ENCODE assay signal across 33 mouse cellular contexts in the genomic region with DNA sequence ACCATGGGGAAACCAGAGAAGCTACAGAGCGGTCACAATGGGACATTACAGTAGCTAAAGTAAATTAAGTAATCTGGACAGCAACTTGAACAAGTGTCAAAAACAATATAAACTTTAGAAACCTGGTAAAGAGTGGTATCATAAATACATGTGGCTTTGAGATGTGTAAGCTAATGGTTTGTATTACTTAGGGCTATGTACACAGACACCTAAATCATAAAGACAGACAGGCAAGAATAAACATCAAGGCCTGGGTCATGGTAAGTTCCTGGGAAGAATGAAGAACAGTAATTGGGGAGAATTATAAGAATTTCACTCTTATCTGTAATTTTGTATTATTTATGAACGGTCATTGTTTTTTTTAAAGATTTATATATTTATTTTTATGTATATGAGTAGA.
"Had no signal": no experiment of that assay in that cellular context is flagged by ENCODE, and none has a peak within 500 bp of the region (broad histone marks: within the 10 kb centered on the region; RNA-seq: fewer than 3 reads in every experiment).

No protein-coding gene starts in this region.

- H3K27me3 ChIP-seq: heart, embryonic 12.5 days; heart, embryonic 13.5 days; heart, embryonic 15.5 days; hindbrain, embryonic 12.5 days; hindbrain, embryonic 13.5 days; hindbrain, embryonic 15.5 days; intestine, embryonic 15.5 days; kidney, embryonic 15.5 days had no signal

- H3K4me2 ChIP-seq: heart, embryonic 11.5 days; heart, embryonic 12.5 days; heart, embryonic 13.5 days; heart, embryonic 15.5 days; hindbrain, embryonic 12.5 days; hindbrain, embryonic 13.5 days; hindbrain, embryonic 14.5 days; hindbrain, embryonic 15.5 days; intestine, embryonic 15.5 days; kidney, embryonic 15.5 days had no signal

- H3K36me3 ChIP-seq: intestine, embryonic 15.5 days had no signal

- H3K4me1 ChIP-seq: heart, embryonic 10.5 days; heart, embryonic 12.5 days; heart, embryonic 13.5 days; heart, embryonic 15.5 days; hindbrain, embryonic 10.5 days; hindbrain, embryonic 12.5 days; hindbrain, embryonic 13.5 days; hindbrain, embryonic 15.5 days; intestine, embryonic 15.5 days; kidney, embryonic 15.5 days had no signal

- H3K27ac ChIP-seq: heart, embryonic 10.5 days; heart, embryonic 13.5 days; heart, embryonic 15.5 days; hindbrain, embryonic 10.5 days; hindbrain, embryonic 12.5 days; hindbrain, embryonic 13.5 days; hindbrain, embryonic 14.5 days; hindbrain, embryonic 15.5 days; hindbrain, postnatal 0 days; intestine, embryonic 15.5 days; kidney, embryonic 15.5 days; layer of hippocampus, adult 2 months; left cerebral cortex, adult 2 months had no signal

- H3K4me3 ChIP-seq: heart, embryonic 10.5 days; heart, embryonic 12.5 days; heart, embryonic 13.5 days; heart, embryonic 15.5 days; hindbrain, embryonic 10.5 days; hindbrain, embryonic 12.5 days; hindbrain, embryonic 13.5 days; hindbrain, embryonic 15.5 days; intestine, embryonic 15.5 days; kidney, embryonic 15.5 days; layer of hippocampus, adult 2 months; left cerebral cortex, adult 2 months had no signal

- ATAC-seq: hindbrain, embryonic 16.5 days; hindbrain, postnatal 0 days; inflammation-experienced regulatory T-cells, adult 6 months; intestine, embryonic 15.5 days; intestine, embryonic 16.5 days; intestine, postnatal 0 days had no signal

- H3K9me3 ChIP-seq: heart, embryonic 10.5 days; heart, embryonic 12.5 days; heart, embryonic 13.5 days; heart, embryonic 15.5 days; hindbrain, embryonic 10.5 days; hindbrain, embryonic 12.5 days; hindbrain, embryonic 13.5 days; hindbrain, embryonic 15.5 days; intestine, embryonic 15.5 days; kidney, embryonic 15.5 days had no signal

- H3K9ac ChIP-seq: heart, embryonic 12.5 days; heart, embryonic 13.5 days; heart, embryonic 15.5 days; hindbrain, embryonic 12.5 days; hindbrain, embryonic 13.5 days; hindbrain, embryonic 14.5 days; hindbrain, embryonic 15.5 days; intestine, embryonic 15.5 days; kidney, embryonic 15.5 days had no signal

- DNase-seq: heart, postnatal 10 days; heart, postnatal 14 days; heart, postnatal 36 days; heart, postnatal 4 days; kidney, adult 11 months; kidney, adult 18-20 months; kidney, adult 2 months; kidney, adult 8-10 months; kidney, adult 9 months; kidney, postnatal 10 days; kidney, postnatal 14 days; kidney, postnatal 25 days; layer of hippocampus, adult 9-11 months; layer of hippocampus, postnatal 36 days had no signal
